Comparison of ENCODE assay signal across 26 mouse cellular contexts in genomic region chr8:41972416-41972815, GRCm38 (mm10).
"Had no signal": no experiment of that assay in that cellular context is flagged by ENCODE, and none has a peak within 500 bp of the region (broad histone marks: within the 10 kb centered on the region; RNA-seq: fewer than 3 reads in every experiment).

No protein-coding gene starts in this region.

- H3K36me3 ChIP-seq: limb, embryonic 10.5 days; limb, embryonic 13.5 days; liver, embryonic 12.5 days; liver, embryonic 15.5 days; lung, embryonic 15.5 days; midbrain, embryonic 10.5 days; midbrain, embryonic 13.5 days; neural tube, embryonic 13.5 days; stomach, embryonic 15.5 days had no signal

- H3K9me3 ChIP-seq: limb, embryonic 10.5 days; limb, embryonic 13.5 days; liver, embryonic 12.5 days; liver, embryonic 15.5 days; lung, embryonic 15.5 days; megakaryocyte, embryonic 14.5 days; midbrain, embryonic 10.5 days; midbrain, embryonic 13.5 days; neural tube, embryonic 13.5 days; stomach, embryonic 15.5 days had no signal

- DNase-seq: kidney, adult 18-20 months; kidney, adult 9 months; kidney, postnatal 14 days; kidney, postnatal 4 days; liver; lung, adult 18-20 months; lung, postnatal 10 days; lung, postnatal 36 days; right cerebral cortex, postnatal 25 days; spleen, adult 18-20 months; thymus, adult 18-20 months; thymus, postnatal 36 days had no signal

- H3K9ac ChIP-seq: limb, embryonic 13.5 days; liver, embryonic 12.5 days; liver, embryonic 15.5 days; lung, embryonic 15.5 days; midbrain, embryonic 13.5 days; neural tube, embryonic 13.5 days; stomach, embryonic 15.5 days had no signal

- ATAC-seq: inflammation-experienced regulatory T-cells, adult 6 months; intestine, embryonic 16.5 days; liver, embryonic 12.5 days; midbrain, embryonic 13.5 days; midbrain, embryonic 16.5 days had no signal

- H3K27me3 ChIP-seq: limb, embryonic 13.5 days; liver, embryonic 12.5 days; liver, embryonic 15.5 days; lung, embryonic 15.5 days; megakaryocyte, embryonic 14.5 days; midbrain, embryonic 13.5 days; neural tube, embryonic 13.5 days; stomach, embryonic 15.5 days had no signal

- H3K4me2 ChIP-seq: limb, embryonic 13.5 days; liver, embryonic 12.5 days; liver, embryonic 15.5 days; lung, embryonic 15.5 days; midbrain, embryonic 13.5 days; neural tube, embryonic 13.5 days; stomach, embryonic 15.5 days had no signal

- H3K4me3 ChIP-seq: limb, embryonic 10.5 days; limb, embryonic 13.5 days; liver, embryonic 12.5 days; liver, embryonic 15.5 days; lung, embryonic 15.5 days; megakaryocyte, embryonic 14.5 days; midbrain, embryonic 10.5 days; midbrain, embryonic 13.5 days; myocyte; neural tube, embryonic 13.5 days; stomach, embryonic 15.5 days had no signal

- H3K4me1 ChIP-seq: limb, embryonic 10.5 days; limb, embryonic 13.5 days; liver, embryonic 12.5 days; liver, embryonic 15.5 days; lung, embryonic 15.5 days; megakaryocyte, embryonic 14.5 days; midbrain, embryonic 10.5 days; midbrain, embryonic 13.5 days; neural tube, embryonic 13.5 days; stomach, embryonic 15.5 days had no signal

- H3K27ac ChIP-seq: limb, embryonic 10.5 days; limb, embryonic 13.5 days; liver, embryonic 12.5 days; liver, embryonic 15.5 days; lung, embryonic 15.5 days; midbrain, embryonic 10.5 days; midbrain, embryonic 13.5 days; neural tube, embryonic 13.5 days; stomach, embryonic 15.5 days had no signal
